Mouse (Mus musculus): Measurements from ENCODE around the gene Tbc1d22b.

- peak; percentile 32; the same call in 1 of the 2 replicates for TF ChIP-seq CTCF (IDR thresholded peaks at IDR 0.05; ENCODE audit: low read depth)
- TF ChIP-seq EP300 (optimal IDR thresholded peaks at IDR 0.05), result no peak
Observed at GRCm38 (mm10) chr17:29531278-29531677, 18.3 kb upstream of the Tbc1d22b start.

Data from stomach, postnatal 0 days (tissue).